Mouse (Mus musculus): ENCODE data around the gene Caskin2. TPM values are rescaled to one million over a fixed set of nuclear protein-coding genes. Genes with fewer than 3 reads are reported as not detected.
"Not testable (repeated sequence)": the region's sequence is repeated elsewhere in the genome, so short reads cannot be mapped to it uniquely, and the experiment has no call there.

Gene Caskin2
- polyA plus RNA-seq (2015; fragmentation: Nextera tagmentation; extraction: Ambion mirVana): 5.7 and 6.7 TPM in 2 replicates

DNA sequence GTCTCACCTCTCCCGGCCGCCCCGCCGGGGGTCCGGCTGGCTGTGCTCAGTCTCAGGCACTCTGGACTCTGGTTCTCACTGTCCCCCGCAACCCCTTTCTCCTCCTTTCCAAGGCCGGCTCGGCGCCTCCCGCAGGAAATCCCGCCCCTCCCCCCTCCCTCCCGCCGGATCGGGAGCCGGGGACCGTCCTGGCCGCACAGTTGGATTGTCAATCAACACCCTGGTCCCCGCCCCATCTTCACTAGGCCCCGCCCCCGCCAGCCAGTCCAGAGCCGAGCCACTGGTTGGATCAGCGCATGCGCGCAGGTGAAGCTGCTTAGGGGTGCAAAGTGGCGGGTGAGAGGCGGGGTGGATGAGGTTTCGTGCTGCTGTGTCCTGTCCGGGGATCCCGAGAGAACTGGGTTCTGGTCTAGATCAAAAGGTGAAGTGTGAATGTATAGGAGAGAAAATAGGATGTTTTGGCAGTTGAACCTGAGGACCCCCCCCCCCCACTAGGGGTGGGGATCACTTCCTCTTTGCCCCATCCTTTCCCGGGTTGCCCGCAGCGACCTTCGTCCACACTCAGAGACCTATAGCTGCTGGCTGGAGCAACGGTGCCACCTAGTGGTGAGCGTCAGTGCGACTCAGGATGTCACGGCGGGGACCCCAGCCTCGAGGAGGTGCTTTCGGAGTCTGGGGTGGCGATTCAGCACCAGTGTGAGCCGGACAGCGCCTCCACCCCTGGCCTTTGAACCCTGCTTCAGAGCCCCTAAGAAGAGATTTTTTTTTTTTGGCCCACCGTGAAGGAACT, at the start of gene Caskin2:
TSS of gene Caskin2 (minus strand) at position 133 of the 790 bp plus-strand sequence.
- H3K27me3 ChIP-seq: no peaks in the 10 kb centered on the region
- WGBS (ENCODE audit: insufficient replicate concordance): under 1% methylated on average over 44 of the region's 44 CpGs
- peak within 1 kb of the TSS; percentile 83 for H3K27ac ChIP-seq (replicated peaks)
- peak; percentile 90 for ATAC-seq (ENCODE audit: insufficient read depth)
- H3K4me1 ChIP-seq (replicated peaks): peaks cover 72% of the 10 kb centered on the region
- peaks cover 33% of the 10 kb centered on the region for H3K36me3 ChIP-seq (replicated peaks)
- H3K9me3 ChIP-seq (replicated peaks): no peaks in the 10 kb centered on the region
- H3K9ac ChIP-seq: peak within 1 kb of the TSS; percentile 79
- H3K4me3 ChIP-seq (replicated peaks): peak within 1 kb of the TSS; percentile 80
- peak within 1 kb of the TSS; percentile 100 for H3K4me2 ChIP-seq

DNA sequence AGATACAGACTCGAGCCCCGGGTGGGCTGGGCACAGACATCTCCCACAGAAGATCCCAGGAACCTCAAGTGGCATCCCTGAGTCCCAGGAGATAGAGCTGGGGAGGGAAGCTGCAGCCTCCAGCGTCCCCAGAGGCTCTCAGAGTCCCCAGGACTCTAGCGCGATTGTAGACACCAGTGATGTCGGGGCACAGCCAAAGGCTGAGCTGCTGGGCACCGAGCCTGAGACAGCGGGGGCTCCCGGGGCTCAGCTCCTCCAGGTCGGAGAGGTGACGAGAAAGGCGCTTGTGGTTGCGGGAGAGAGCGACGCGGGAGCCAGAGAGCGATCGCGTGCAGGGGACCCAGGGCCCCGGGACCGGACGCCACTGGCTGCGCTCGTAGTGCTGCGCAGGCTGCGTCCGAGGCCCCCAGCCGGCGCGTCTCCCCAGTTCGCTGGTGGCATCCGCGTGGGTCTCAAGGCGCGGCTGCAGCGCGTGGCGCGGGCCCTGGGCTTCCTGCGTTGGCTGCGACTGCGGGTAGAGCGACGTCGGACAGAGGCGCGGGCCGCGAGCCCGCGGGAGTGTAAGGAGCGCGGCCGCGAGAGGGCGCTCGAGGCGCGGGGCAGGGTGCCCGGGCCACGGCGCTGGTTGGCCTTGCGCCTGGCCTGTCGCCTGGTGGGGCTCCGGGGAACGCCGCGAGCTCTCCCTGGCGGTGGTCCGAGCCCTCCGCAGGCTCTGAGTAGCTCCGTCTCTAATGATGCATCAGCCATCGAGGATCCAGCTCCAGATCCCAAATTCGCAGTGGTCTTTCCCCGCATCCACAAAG, 45.9 kb upstream of the Caskin2 start:
- peaks cover 17% of the 10 kb centered on the region for H3K4me1 ChIP-seq (replicated peaks)
- WGBS (ENCODE audit: insufficient replicate concordance): 2% methylated on average over 75 of the region's 75 CpGs
- peak overlapping the region; percentile 73 for H3K4me2 ChIP-seq
- 0 out of 2 replicates have a peak, but pooled peaks cover 15% of the 10 kb centered on the region for H3K36me3 ChIP-seq (replicated peaks)
- H3K9me3 ChIP-seq (replicated peaks): no peaks in the 10 kb centered on the region
- no peak overlapping the region for H3K27ac ChIP-seq (replicated peaks)
- H3K9ac ChIP-seq: peak overlapping the region; percentile 23; the same call in 1 of the 2 replicates
- ATAC-seq (ENCODE audit: insufficient read depth): peak; percentile 75
- H3K4me3 ChIP-seq (replicated peaks): peak overlapping the region; percentile 46
- H3K27me3 ChIP-seq: peaks cover 76% of the 10 kb centered on the region

DNA sequence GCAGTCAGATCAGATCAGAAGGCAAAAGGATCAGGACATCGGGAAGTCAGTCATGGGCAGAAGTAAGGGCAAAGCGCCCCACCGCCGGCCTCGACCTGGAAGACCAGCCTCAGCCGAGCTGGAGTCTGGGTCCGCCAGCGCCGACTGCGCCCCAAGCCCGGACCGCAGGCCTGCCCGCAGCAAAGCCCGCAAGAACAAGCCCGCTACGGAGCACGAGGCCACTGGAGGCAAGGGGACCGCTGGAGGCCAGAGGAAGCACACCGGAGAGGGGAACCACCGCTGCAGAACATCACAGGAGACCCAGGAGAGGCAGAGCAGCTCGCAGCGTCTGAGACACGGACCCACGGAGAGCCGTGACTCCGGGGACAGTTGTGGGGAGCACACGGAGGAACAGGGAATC, 44.9 kb upstream of the Caskin2 start, which contains the start of gene Myo15b:
TSS of gene Myo15b (plus strand) at position 53 of the 400 bp plus-strand sequence.
- Histone ChIP-seq H3K9me3 (replicated peaks) (no peaks in the 10 kb centered on the region), H3K4me1 (replicated peaks) (peaks cover 17% of the 10 kb centered on the region), H3K36me3 (replicated peaks) (0 out of 2 replicates have a peak, but pooled peaks cover 22% of the 10 kb centered on the region), H3K27me3 (peaks cover 75% of the 10 kb centered on the region), H3K4me2 (peak within 1 kb of the TSS; percentile 73), H3K4me3 (replicated peaks) (peak within 1 kb of the TSS; percentile 46), H3K9ac (0 out of 2 replicates have a peak within 1 kb of the TSS, but pooled peaks have one; percentile 23), H3K27ac (replicated peaks) (no peak within 1 kb of the TSS)
- 12% methylated on average over 27 of the region's 27 CpGs for WGBS (ENCODE audit: insufficient replicate concordance)
- no peak for ATAC-seq (ENCODE audit: insufficient read depth)

DNA sequence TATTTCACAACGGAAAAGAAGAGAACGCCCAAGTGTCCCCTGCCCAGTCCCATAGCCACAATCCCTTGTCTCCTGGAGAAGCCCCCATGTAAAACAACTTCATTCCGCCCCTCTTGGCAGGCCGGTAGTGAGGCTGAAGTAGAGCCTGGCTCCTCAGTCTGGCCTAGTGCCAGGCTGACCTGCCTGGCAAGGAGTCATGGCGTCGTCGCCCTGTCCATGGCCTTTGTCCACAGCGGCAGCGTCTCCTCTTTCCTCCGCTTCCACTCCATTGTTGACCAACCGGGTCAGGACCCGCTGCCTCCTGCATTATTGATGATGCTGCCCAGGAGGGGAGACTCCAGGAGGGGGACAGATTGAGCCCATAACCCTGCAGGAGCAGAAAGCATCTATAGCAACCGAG, 44.5 kb upstream of the Caskin2 start:
- Histone ChIP-seq H3K27me3 (peaks cover 71% of the 10 kb centered on the region), H3K36me3 (replicated peaks) (0 out of 2 replicates have a peak, but pooled peaks cover 27% of the 10 kb centered on the region), H3K4me3 (replicated peaks) (no peak overlapping the region), H3K9ac (no peak overlapping the region), H3K4me2 (no peak overlapping the region), H3K4me1 (replicated peaks) (peaks cover 17% of the 10 kb centered on the region), H3K27ac (replicated peaks) (no peak overlapping the region), H3K9me3 (replicated peaks) (no peaks in the 10 kb centered on the region)
- no peak for ATAC-seq (ENCODE audit: insufficient read depth)
- WGBS (ENCODE audit: insufficient replicate concordance): 63% methylated on average over 13 of the region's 13 CpGs

DNA sequence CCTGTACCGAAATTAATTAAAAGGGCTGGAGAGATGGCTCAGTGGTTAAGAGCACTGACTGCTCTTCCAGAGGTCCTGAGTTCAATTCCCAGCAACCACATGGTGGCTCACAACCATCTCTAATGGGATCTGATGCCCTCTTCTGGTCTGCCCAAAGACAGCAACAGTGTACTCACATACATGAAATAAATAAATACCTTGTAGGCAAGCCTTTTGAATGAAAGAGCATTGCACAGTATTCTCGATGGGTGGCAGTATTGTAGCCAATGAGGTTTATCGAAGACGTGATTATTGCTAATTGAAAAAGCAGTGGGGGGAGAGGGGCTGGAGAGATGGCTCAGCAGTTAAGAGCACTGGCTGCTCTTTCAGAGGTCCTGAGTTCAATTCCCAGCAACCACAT, 43.7 kb upstream of the Caskin2 start:
- H3K9me3 ChIP-seq (replicated peaks); H3K4me3 ChIP-seq (replicated peaks); ATAC-seq (ENCODE audit: insufficient read depth); H3K9ac ChIP-seq; H3K4me2 ChIP-seq; H3K27ac ChIP-seq (replicated peaks): not testable (repeated sequence)
- Histone ChIP-seq H3K36me3 (replicated peaks) (peaks cover 31% of the 10 kb centered on the region; the same call in 1 of the 2 replicates), H3K4me1 (replicated peaks) (peaks cover 17% of the 10 kb centered on the region), H3K27me3 (peaks cover 63% of the 10 kb centered on the region)
- WGBS (ENCODE audit: insufficient replicate concordance): 78% methylated on average over 4 of the region's 4 CpGs

DNA sequence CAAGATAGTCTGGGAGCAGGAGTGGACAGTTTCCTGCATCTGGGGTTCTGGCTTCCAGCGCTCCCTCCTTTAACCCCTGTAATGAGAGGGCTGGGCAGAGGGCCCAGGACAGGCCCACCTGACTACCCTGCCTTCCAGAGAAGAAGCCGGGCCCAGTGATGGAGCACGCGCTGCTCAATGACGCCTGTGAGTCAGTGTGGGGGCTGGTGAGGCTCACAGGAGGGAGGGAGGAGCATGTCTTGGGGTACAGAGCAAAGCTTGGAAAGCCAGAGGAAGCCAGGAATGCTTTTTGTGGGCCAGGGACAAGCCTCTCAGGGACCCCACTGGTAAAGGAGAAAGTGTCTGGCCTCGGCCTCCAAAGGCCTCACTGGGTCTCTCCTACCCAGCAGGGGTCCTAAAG, 41.2 kb upstream of the Caskin2 start:
- no peak overlapping the region for H3K4me3 ChIP-seq (replicated peaks)
- ATAC-seq (ENCODE audit: insufficient read depth): no peak
- no peaks in the 10 kb centered on the region for H3K9me3 ChIP-seq (replicated peaks)
- peaks cover 39% of the 10 kb centered on the region for H3K27me3 ChIP-seq
- peaks cover 15% of the 10 kb centered on the region for H3K4me1 ChIP-seq (replicated peaks)
- H3K4me2 ChIP-seq: no peak overlapping the region
- H3K36me3 ChIP-seq (replicated peaks): peaks cover 56% of the 10 kb centered on the region
- H3K27ac ChIP-seq (replicated peaks): no peak overlapping the region
- no peak overlapping the region for H3K9ac ChIP-seq
- 83% methylated on average over 6 of the region's 6 CpGs for WGBS (ENCODE audit: insufficient replicate concordance)

DNA sequence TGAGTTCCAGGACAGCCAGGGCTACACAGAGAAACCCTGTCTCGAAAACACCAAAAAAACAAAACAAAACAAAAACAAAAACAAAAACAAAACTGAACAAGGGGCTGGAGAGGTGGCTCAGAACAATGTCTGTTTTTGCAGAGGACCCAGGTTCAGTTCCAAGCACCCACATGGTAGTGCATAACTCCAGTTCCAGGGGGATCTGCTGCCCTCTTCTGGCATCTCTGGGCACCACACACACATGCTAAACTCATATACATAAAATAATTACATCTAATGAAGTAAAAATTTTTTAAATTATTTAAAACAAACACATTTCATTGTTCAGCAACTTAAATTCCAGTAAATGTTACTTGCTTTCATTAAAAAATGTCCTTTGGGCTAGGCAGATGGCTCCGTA, 32.4 kb upstream of the Caskin2 start:
- WGBS (ENCODE audit: insufficient replicate concordance): 87% methylated on average over 2 of the region's 2 CpGs
- no peak overlapping the region for H3K4me3 ChIP-seq (replicated peaks)
- no peak for ATAC-seq (ENCODE audit: insufficient read depth)

DNA sequence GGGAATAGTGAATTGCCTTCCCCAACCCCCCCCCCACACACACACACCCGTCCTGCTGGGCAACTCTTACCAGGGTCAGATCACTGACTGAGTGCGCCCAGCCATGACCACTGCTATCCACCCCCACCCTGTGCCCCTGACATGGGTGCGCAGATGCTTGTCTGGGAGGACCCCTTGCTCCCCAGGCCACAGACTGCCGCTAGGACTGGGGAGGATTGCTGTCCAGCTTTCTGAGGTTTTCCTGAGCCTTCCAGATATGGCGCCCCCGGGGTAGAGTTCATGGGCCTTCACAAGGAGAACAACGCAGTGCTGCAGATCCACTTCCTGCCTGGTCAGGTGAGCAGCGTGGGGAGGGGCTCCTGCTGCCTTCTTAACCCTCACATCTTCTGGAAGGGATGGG, 30.8 kb upstream of the Caskin2 start:
- Histone ChIP-seq H3K4me1 (replicated peaks) (peaks cover 49% of the 10 kb centered on the region), H3K27me3 (no peaks in the 10 kb centered on the region), H3K36me3 (replicated peaks) (peaks cover 35% of the 10 kb centered on the region), H3K4me2 (no peak overlapping the region), H3K9ac (no peak overlapping the region), H3K27ac (replicated peaks) (no peak overlapping the region), H3K9me3 (replicated peaks) (0 out of 2 replicates have a peak, but pooled peaks cover 2% of the 10 kb centered on the region), H3K4me3 (replicated peaks) (no peak overlapping the region)
- no peak for ATAC-seq (ENCODE audit: insufficient read depth)
- 65% methylated on average over 8 of the region's 8 CpGs for WGBS (ENCODE audit: insufficient replicate concordance)

More for the DNA sequence above, 32.4 kb upstream of the Caskin2 start:
- H3K36me3 ChIP-seq (replicated peaks): peaks cover 51% of the 10 kb centered on the region
- H3K4me2 ChIP-seq: no peak overlapping the region
- no peaks in the 10 kb centered on the region for H3K27me3 ChIP-seq
- H3K9me3 ChIP-seq (replicated peaks): 0 out of 2 replicates have a peak, but pooled peaks cover 2% of the 10 kb centered on the region
- H3K27ac ChIP-seq (replicated peaks): no peak overlapping the region
- peaks cover 38% of the 10 kb centered on the region for H3K4me1 ChIP-seq (replicated peaks)
- H3K9ac ChIP-seq: no peak overlapping the region

DNA sequence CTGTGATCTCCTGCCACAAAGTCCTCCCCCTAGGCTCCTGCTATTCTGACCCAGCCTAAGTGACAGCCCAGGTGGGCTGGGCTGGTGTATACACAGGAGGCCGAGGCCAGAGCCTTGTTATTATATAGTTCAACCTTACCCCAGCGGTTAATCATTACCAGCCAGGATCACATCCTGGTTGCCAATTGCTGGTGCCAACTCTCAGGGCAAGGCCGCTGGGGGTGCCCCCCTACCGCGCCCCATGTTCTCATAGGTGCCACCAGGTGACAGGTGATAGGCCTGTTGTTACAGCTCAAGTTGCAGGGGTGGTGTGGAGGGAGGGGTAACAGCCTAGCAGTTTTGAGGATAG, 30.4 kb upstream of the Caskin2 start:
- Histone ChIP-seq H3K4me1 (replicated peaks) (peaks cover 53% of the 10 kb centered on the region), H3K4me2 (no peak overlapping the region), H3K4me3 (replicated peaks) (no peak overlapping the region), H3K9me3 (replicated peaks) (0 out of 2 replicates have a peak, but pooled peaks cover 2% of the 10 kb centered on the region), H3K9ac (no peak overlapping the region), H3K27me3 (no peaks in the 10 kb centered on the region), H3K36me3 (replicated peaks) (peaks cover 34% of the 10 kb centered on the region), H3K27ac (replicated peaks) (no peak overlapping the region)
- 86% methylated on average over 5 of the region's 5 CpGs for WGBS (ENCODE audit: insufficient replicate concordance)
- ATAC-seq (ENCODE audit: insufficient read depth): no peak

DNA sequence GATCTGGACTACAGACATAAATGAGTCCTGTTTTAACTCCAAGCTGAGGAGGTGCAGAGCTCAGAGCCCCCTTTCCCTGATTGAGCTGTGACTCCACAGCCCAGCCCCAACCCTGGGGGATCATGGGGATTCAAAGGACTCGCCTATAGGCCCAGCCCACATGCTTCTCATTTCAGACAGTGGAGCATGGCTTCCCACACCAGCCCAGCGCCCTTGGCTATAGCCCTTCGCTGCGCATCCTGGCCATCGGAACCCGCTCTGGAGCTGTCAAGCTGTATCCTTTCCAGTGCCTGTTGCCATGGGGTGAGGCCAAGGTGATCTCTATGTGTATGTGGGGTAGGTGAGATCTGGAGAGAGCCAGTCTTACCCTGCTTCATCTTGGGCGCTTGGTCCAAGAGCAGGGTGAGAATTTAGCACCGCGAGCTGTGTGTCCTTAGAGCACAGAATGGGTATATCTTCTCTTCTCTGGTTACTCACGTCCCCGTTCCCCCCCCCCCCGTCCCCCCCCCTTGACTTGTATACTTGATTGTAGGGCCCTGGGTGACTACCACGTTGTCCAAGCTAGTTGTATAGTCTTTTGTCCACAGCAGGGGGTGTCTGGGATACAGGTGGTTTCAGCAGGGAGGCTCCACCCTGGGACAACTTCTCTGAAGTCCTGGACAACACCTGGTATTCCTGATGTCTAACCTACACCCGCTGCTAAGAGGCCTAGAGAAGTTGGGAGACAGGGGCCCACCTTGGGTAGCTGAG, 29.9 kb upstream of the Caskin2 start:
- Histone ChIP-seq H3K36me3 (replicated peaks) (peaks cover 34% of the 10 kb centered on the region), H3K27me3 (no peaks in the 10 kb centered on the region), H3K4me2 (no peak overlapping the region), H3K4me1 (replicated peaks) (peaks cover 58% of the 10 kb centered on the region), H3K27ac (replicated peaks) (0 out of 2 replicates have a peak overlapping the region, but pooled peaks have one; percentile 11), H3K4me3 (replicated peaks) (no peak overlapping the region), H3K9ac (no peak overlapping the region), H3K9me3 (replicated peaks) (0 out of 2 replicates have a peak, but pooled peaks cover 2% of the 10 kb centered on the region)
- WGBS (ENCODE audit: insufficient replicate concordance): 78% methylated on average over 12 of the region's 14 CpGs
- no peak for ATAC-seq (ENCODE audit: insufficient read depth)
